Mouse (Mus musculus): ENCODE results near the gene Hmbs. TPM values are rescaled to one million over a fixed set of nuclear protein-coding genes. Genes with fewer than 3 reads are reported as not detected.

Hmbs gene
- polyA plus RNA-seq, 1 experiment from 2014 or later = 123 TPM

Small RNAs within 50 kb of the gene (microRNA-seq; reads per million reads assigned to microRNA genes)
- not detected for gene Gm44335

Other genes starting within 250 kb of the Hmbs start
- 0.14 and 0.28 TPM in 2 replicates for gene Mfrp, start 242.5 kb downstream of the Hmbs start, polyA plus RNA-seq (2015; fragmentation: Nextera tagmentation; extraction: Ambion mirVana)
- gene C1qtnf5, start 237.0 kb downstream of the Hmbs start, polyA plus RNA-seq (2015; fragmentation: Nextera tagmentation; extraction: Ambion mirVana) = 6.3 and 6.5 TPM in 2 replicates
- 0.17 and 0.21 TPM in 2 replicates for gene Gm49380, start 230.7 kb downstream of the Hmbs start, polyA plus RNA-seq (2015; fragmentation: Nextera tagmentation; extraction: Ambion mirVana)
- 69.9 and 71.4 TPM in 2 replicates for gene Rnf26, start 230.7 kb downstream of the Hmbs start, polyA plus RNA-seq (2015; fragmentation: Nextera tagmentation; extraction: Ambion mirVana)
- gene Mcam, start 209.8 kb downstream of the Hmbs start, polyA plus RNA-seq (2015; fragmentation: Nextera tagmentation; extraction: Ambion mirVana) = 86.2 and 92.9 TPM in 2 replicates
- gene Cbl, start 110.2 kb downstream of the Hmbs start, polyA plus RNA-seq (2015; fragmentation: Nextera tagmentation; extraction: Ambion mirVana) = 13.5 and 15.4 TPM in 2 replicates
- gene Ccdc153, start 103.6 kb downstream of the Hmbs start, polyA plus RNA-seq (2015; fragmentation: Nextera tagmentation; extraction: Ambion mirVana) = 2.8 and 2.9 TPM in 2 replicates
- gene Pdzd3, start 92.8 kb downstream of the Hmbs start, polyA plus RNA-seq (2015; fragmentation: Nextera tagmentation; extraction: Ambion mirVana) = 0.09 TPM in 1 of 2 replicates, not detected in the other
- 9.9 and 11.0 TPM in 2 replicates for gene Nlrx1, start 75.6 kb downstream of the Hmbs start, polyA plus RNA-seq (2015; fragmentation: Nextera tagmentation; extraction: Ambion mirVana)
- gene Abcg4, start 55.6 kb downstream of the Hmbs start, polyA plus RNA-seq (2015; fragmentation: Nextera tagmentation; extraction: Ambion mirVana) = 1.8 and 2.0 TPM in 2 replicates
- 21.4 and 21.7 TPM in 2 replicates for gene Hinfp, start 38.6 kb downstream of the Hmbs start, polyA plus RNA-seq (2015; fragmentation: Nextera tagmentation; extraction: Ambion mirVana)
- 6.8 and 8.5 TPM in 2 replicates for gene C2cd2l, start 23.9 kb downstream of the Hmbs start, polyA plus RNA-seq (2015; fragmentation: Nextera tagmentation; extraction: Ambion mirVana)
- 33.5 and 36.5 TPM in 2 replicates for gene Dpagt1, start 18.2 kb downstream of the Hmbs start, polyA plus RNA-seq (2015; fragmentation: Nextera tagmentation; extraction: Ambion mirVana)
- gene H2afx, start 9.5 kb downstream of the Hmbs start, polyA plus RNA-seq (2015; fragmentation: Nextera tagmentation; extraction: Ambion mirVana) = 357 and 365 TPM in 2 replicates
- 27.9 and 29.8 TPM in 2 replicates for gene Vps11, start 17.4 kb upstream of the Hmbs start, polyA plus RNA-seq (2015; fragmentation: Nextera tagmentation; extraction: Ambion mirVana)
- gene Hyou1, start 35.3 kb upstream of the Hmbs start, polyA plus RNA-seq (2015; fragmentation: Nextera tagmentation; extraction: Ambion mirVana) = 34.6 and 35.7 TPM in 2 replicates
- gene Slc37a4, start 52.6 kb upstream of the Hmbs start, polyA plus RNA-seq (2015; fragmentation: Nextera tagmentation; extraction: Ambion mirVana) = 20.5 and 21.3 TPM in 2 replicates
- 1,635 and 1,709 TPM in 2 replicates for gene Rps25, start 62.9 kb upstream of the Hmbs start, polyA plus RNA-seq (2015; fragmentation: Nextera tagmentation; extraction: Ambion mirVana)
- gene Trappc4, start 63.4 kb upstream of the Hmbs start, polyA plus RNA-seq (2015; fragmentation: Nextera tagmentation; extraction: Ambion mirVana) = 131 and 133 TPM in 2 replicates
- gene Ccdc84, start 74.3 kb upstream of the Hmbs start, polyA plus RNA-seq (2015; fragmentation: Nextera tagmentation; extraction: Ambion mirVana) = 27.3 and 31.7 TPM in 2 replicates
- not detected in 2 replicates for gene Foxr1, start 96.9 kb upstream of the Hmbs start, polyA plus RNA-seq (2015; fragmentation: Nextera tagmentation; extraction: Ambion mirVana)
- 1.3 and 1.5 TPM in 2 replicates for gene Upk2, start 110.7 kb upstream of the Hmbs start, polyA plus RNA-seq (2015; fragmentation: Nextera tagmentation; extraction: Ambion mirVana)
- 17.1 and 17.3 TPM in 2 replicates for gene Bcl9l, start 138.6 kb upstream of the Hmbs start, polyA plus RNA-seq (2015; fragmentation: Nextera tagmentation; extraction: Ambion mirVana)
- gene Cxcr5, start 217.6 kb upstream of the Hmbs start, polyA plus RNA-seq (2015; fragmentation: Nextera tagmentation; extraction: Ambion mirVana) = not detected in 2 replicates